8 mouse cellular contexts compared by ENCODE assay signal in the genomic region with DNA sequence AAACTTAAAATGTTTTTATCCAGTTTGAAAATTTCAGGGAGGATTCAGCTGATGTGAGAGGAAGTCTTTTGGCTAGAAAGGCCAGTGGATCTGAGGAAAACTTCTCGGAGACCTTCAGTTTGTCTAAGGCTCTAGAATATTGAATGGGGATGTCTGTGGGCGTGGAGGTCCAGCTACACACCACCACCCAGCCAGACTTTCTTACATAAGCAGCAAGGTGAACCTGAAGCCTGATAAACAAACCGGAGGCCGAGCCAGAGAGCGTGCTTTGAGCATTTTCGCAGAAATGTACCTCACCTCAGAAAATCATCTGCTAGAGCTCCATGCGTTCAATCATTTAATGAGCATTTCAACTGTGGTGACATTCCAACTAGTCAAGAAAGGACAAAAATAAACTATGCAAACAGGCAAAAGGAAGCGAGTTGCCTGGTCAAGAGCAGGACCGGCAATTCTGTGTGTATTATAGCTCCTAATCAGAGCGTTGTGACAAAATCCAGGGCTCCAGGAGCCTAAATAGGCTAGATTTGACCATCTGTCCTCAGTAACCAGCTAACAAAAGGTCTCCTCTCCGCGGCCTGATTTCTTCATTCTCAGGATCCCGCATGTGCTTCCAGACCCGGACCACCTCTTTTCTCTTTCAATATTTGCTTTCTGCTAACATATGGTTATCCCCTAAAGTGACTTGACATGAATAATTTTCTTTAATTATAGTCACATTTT.
DNase-seq lines count a peak whose midpoint lies in the region; ATAC-seq lines count a peak whose summit lies in the region.

No protein-coding gene starts in this region.

- no peaks in the 10 kb centered on the region for H3K36me3 ChIP-seq in kidney, embryonic 14.5 days (ENCODE audit: control insufficient read depth, insufficient read depth, low read length)
- H3K36me3 ChIP-seq in forebrain, embryonic 11.5 days (ENCODE audit: control insufficient read depth, insufficient read depth, low read length), result no peaks in the 10 kb centered on the region
- no peaks in the 10 kb centered on the region for H3K36me3 ChIP-seq in intestine, embryonic 16.5 days (ENCODE audit: control insufficient read depth, insufficient read depth, low read length)
- H3K36me3 ChIP-seq in neural tube, embryonic 14.5 days (ENCODE audit: control insufficient read depth, insufficient read depth, low read length), result no peaks in the 10 kb centered on the region

- H3K27me3 ChIP-seq in kidney, embryonic 14.5 days (ENCODE audit: control insufficient read depth, insufficient read depth, low read length), result no peaks in the 10 kb centered on the region
- H3K27me3 ChIP-seq in forebrain, embryonic 11.5 days (ENCODE audit: control insufficient read depth, insufficient read depth, low read length), result no peaks in the 10 kb centered on the region
- no peaks in the 10 kb centered on the region for H3K27me3 ChIP-seq in intestine, embryonic 16.5 days (replicated peaks; ENCODE audit: control insufficient read depth, insufficient read depth, low read length)
- H3K27me3 ChIP-seq in neural tube, embryonic 14.5 days (ENCODE audit: control insufficient read depth, insufficient read depth, low read length), result no peaks in the 10 kb centered on the region

- no peak overlapping the region for H3K27ac ChIP-seq in kidney, embryonic 14.5 days (ENCODE audit: low read depth, low read length)
- H3K27ac ChIP-seq in forebrain, embryonic 11.5 days (ENCODE audit: low read depth, low read length), result peak overlapping the region; percentile 60
- no peak overlapping the region for H3K27ac ChIP-seq in intestine, embryonic 16.5 days (ENCODE audit: low read length)
- H3K27ac ChIP-seq in neural tube, embryonic 14.5 days (ENCODE audit: low read depth, low read length), result peak overlapping the region; percentile 52

- no peak overlapping the region for H3K4me3 ChIP-seq in kidney, embryonic 14.5 days (ENCODE audit: low read length)
- no peak overlapping the region for H3K4me3 ChIP-seq in forebrain, embryonic 11.5 days (ENCODE audit: low read depth, low read length)
- no peak overlapping the region for H3K4me3 ChIP-seq in intestine, embryonic 16.5 days (ENCODE audit: low read length)
- no peak overlapping the region for H3K4me3 ChIP-seq in neural tube, embryonic 14.5 days (ENCODE audit: low read depth, low read length)

- H3K4me2 ChIP-seq in kidney, embryonic 14.5 days (replicated peaks; ENCODE audit: low read depth, low read length), result peak overlapping the region; percentile 17; the same call in 1 of the 2 replicates
- peak overlapping the region; percentile 53; the same call in 1 of the 2 replicates for H3K4me2 ChIP-seq in forebrain, embryonic 11.5 days (ENCODE audit: low read depth, low read length, severe bottlenecking)
- H3K4me2 ChIP-seq in intestine, embryonic 16.5 days (ENCODE audit: low read depth, low read length), result peak overlapping the region; percentile 38; the same call in 1 of the 2 replicates
- peak overlapping the region; percentile 45; the same call in 1 of the 2 replicates for H3K4me2 ChIP-seq in neural tube, embryonic 14.5 days (ENCODE audit: low read depth, low read length)

- H3K9ac ChIP-seq in kidney, embryonic 14.5 days (ENCODE audit: low read depth, low read length), result no peak overlapping the region
- no peak overlapping the region for H3K9ac ChIP-seq in forebrain, embryonic 11.5 days (ENCODE audit: low read length)
- H3K9ac ChIP-seq in intestine, embryonic 16.5 days (ENCODE audit: low read depth, low read length), result no peak overlapping the region
- H3K9ac ChIP-seq in neural tube, embryonic 14.5 days (replicated peaks; ENCODE audit: low read depth, low read length), result no peak overlapping the region; the same call in 1 of the 2 replicates

- WGBS in kidney, embryonic 14.5 days, result 29% methylated on average over 14 of the region's 14 CpGs
- 55% methylated on average over 14 of the region's 14 CpGs for WGBS in forebrain, embryonic 11.5 days
- 22% methylated on average over 14 of the region's 14 CpGs for WGBS in intestine, embryonic 16.5 days
- WGBS in neural tube, embryonic 14.5 days, result 51% methylated on average over 14 of the region's 14 CpGs

- no peaks in the 10 kb centered on the region; the same call in 1 of the 2 replicates for H3K4me1 ChIP-seq in kidney, embryonic 14.5 days (ENCODE audit: control insufficient read depth, insufficient read depth, low read length)
- H3K4me1 ChIP-seq in forebrain, embryonic 11.5 days (replicated peaks; ENCODE audit: control insufficient read depth, insufficient read depth, low read length), result no peaks in the 10 kb centered on the region; the same call in 1 of the 2 replicates
- H3K4me1 ChIP-seq in intestine, embryonic 16.5 days (ENCODE audit: control insufficient read depth, insufficient read depth, low read length), result peaks cover 8% of the 10 kb centered on the region
- H3K4me1 ChIP-seq in neural tube, embryonic 14.5 days (ENCODE audit: control insufficient read depth, insufficient read depth, low read length), result peaks cover 14% of the 10 kb centered on the region; the same call in 1 of the 2 replicates

- no peaks in the 10 kb centered on the region for H3K9me3 ChIP-seq in kidney, embryonic 14.5 days (ENCODE audit: control insufficient read depth, low read length)
- H3K9me3 ChIP-seq in forebrain, embryonic 11.5 days (ENCODE audit: control insufficient read depth, low read length), result no peaks in the 10 kb centered on the region
- no peaks in the 10 kb centered on the region for H3K9me3 ChIP-seq in intestine, embryonic 16.5 days (ENCODE audit: control insufficient read depth, low read length)
- H3K9me3 ChIP-seq in neural tube, embryonic 14.5 days (ENCODE audit: control insufficient read depth, low read length), result no peaks in the 10 kb centered on the region

- no peak for DNase-seq in kidney, adult 18-20 months
- no peak for DNase-seq in forebrain, embryonic 11.5 days (ENCODE audit: low spot score)
- no peak for DNase-seq in adrenal gland, adult (ENCODE audit: inconsistent age in 2 of 2, low spot score in 1 of 2)
- DNase-seq in kidney, postnatal 36 days, result no peak
- DNase-seq in adrenal gland, postnatal 14 days, result no peak

- ATAC-seq in kidney, embryonic 14.5 days (ENCODE audit: low FRiP score, low TSS enrichment), result no peak
- no peak for ATAC-seq in forebrain, embryonic 11.5 days (replicated peaks; ENCODE audit: low FRiP score)
- no peak for ATAC-seq in intestine, embryonic 16.5 days
- no peak for ATAC-seq in neural tube, embryonic 14.5 days (ENCODE audit: low read depth)

Comparison
In these comparisons a context has a peak if more than half of its experiments do, and no peak if none do; other contexts are left out.
1. H3K27ac ChIP-seq: peak in forebrain, embryonic 11.5 days (single experiment) and neural tube, embryonic 14.5 days (single experiment); none in kidney, embryonic 14.5 days (single experiment) and intestine, embryonic 16.5 days (single experiment).
2. Peak in every context shown above with its lines, with median percentiles within 50 percentile points of each other: H3K4me2 ChIP-seq.